Mouse (Mus musculus) ES-E14 (cell line): ENCODE measurements around the gene Dus1l.

Source experiments
- HCFC1 ChIP-seq: IDR thresholded peaks from 2 replicates; pipeline ENCODE4 v1.6.1; 2012; ENCODE audit warnings: low read length, inconsistent platforms, borderline replicate concordance; ENCODE audit not compliant: insufficient read depth
- ZC3H11A ChIP-seq: IDR thresholded peaks from 2 replicates; pipeline ENCODE4 v1.6.1; 2012; ENCODE audit warnings: low read depth, mild to moderate bottlenecking, inconsistent platforms, low read length, borderline replicate concordance

DNA sequence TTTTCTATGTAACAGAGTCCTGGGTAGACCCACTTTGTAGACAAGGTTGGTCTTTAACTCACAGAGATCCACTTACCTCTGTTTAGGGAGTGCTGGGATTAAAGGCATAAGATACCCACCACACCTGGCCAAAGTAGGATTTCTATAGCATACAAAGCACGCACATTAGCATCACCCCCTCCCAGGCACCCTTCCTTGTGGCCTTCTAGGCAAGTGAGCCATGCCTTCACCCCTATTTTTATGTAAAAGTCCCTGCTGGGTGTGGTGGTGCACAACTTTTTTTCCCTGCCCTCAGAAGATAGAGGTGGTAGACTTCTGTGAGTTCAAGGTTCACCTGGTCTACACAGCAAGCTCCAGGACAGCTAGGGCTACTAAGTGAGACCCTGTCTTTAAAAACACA, 16.3 kb downstream of the Dus1l start:
- no peak for TF ChIP-seq HCFC1
- TF ChIP-seq ZC3H11A: no peak
